Mouse (Mus musculus) liver, adult 2 months (tissue): ENCODE data around the gene Ipmk. TPM values are rescaled to one million over a fixed set of nuclear protein-coding genes. Genes with fewer than 3 reads are reported as not detected.

Experiments
- DNase-seq: peaks from one replicate; pipeline ENCODE4 v3.0.0-alpha.2; 2011; ENCODE audit warnings: low read depth, low spot score; ENCODE audit errors: extremely low read depth
- H3K27ac ChIP-seq: fragments of 200-500 bp; replicated peaks from 2 replicates; pipeline ENCODE4 v1.5.1; 2012; ENCODE audit warnings: low read depth, mild to moderate bottlenecking, control low read depth, inconsistent platforms, low read length; ENCODE audit not compliant: insufficient read depth
- H3K27me3 ChIP-seq: fragments of 200-500 bp; 2 replicates; pipeline ENCODE4 v1.6.1; 2012; ENCODE audit warnings: mild to moderate bottlenecking, moderate library complexity, low read length, inconsistent platforms; ENCODE audit not compliant: control insufficient read depth, insufficient read depth
- H3K36me3 ChIP-seq: fragments of 200-500 bp; 2 replicates; pipeline ENCODE4 v1.6.1; 2012; ENCODE audit warnings: low read length, inconsistent platforms; ENCODE audit not compliant: control insufficient read depth, insufficient read depth
- H3K4me1 ChIP-seq: fragments of 200-500 bp; 2 replicates; pipeline ENCODE4 v1.6.1; 2011; ENCODE audit warnings: low read length; ENCODE audit not compliant: control insufficient read depth, insufficient read depth
- H3K4me3 ChIP-seq: fragments of 200-500 bp; 2 replicates; pipeline ENCODE4 v1.5.1; 2011; ENCODE audit warnings: low read depth, mild to moderate bottlenecking, control low read depth, low read length, moderate library complexity; ENCODE audit not compliant: insufficient read depth
- H3K79me2 ChIP-seq: fragments of 200-500 bp; 2 replicates; pipeline ENCODE4 v1.6.1; 2012; ENCODE audit warnings: inconsistent platforms, mild to moderate bottlenecking, low read length, moderate library complexity; ENCODE audit not compliant: control insufficient read depth, insufficient read depth
- H3K9ac ChIP-seq: fragments of 200-500 bp; 2 replicates; pipeline ENCODE4 v1.6.1; 2012; ENCODE audit warnings: low read depth, mild to moderate bottlenecking, control low read depth, inconsistent platforms, low read length
- CTCF ChIP-seq: fragments of 200-500 bp; IDR thresholded peaks from 2 replicates; pipeline ENCODE4 v1.5.1; 2011; ENCODE audit warnings: low read depth, low read length, control low read depth
- POLR2A ChIP-seq: fragments of 200-500 bp; IDR thresholded peaks from 2 replicates; pipeline ENCODE4 v1.6.1; 2011; ENCODE audit warnings: low read length, control low read depth; ENCODE audit not compliant: insufficient read depth; ENCODE audit errors: extremely low read depth
- WGBS: fragments of 180-500 bp; shearing (Covaris S2); methylation state at CpG from one replicate; pipeline ENCODE4 v1.1.7; 2018; 5-methylcytosine and 5-hydroxymethylcytosine counted together
- polyA plus RNA-seq: library from polyadenylated mRNA; depleted of rRNA; stranded (reverse); fragments of >200 nt; gene quantifications from 2 replicates; pipeline ENCODE4 v1.2.3, GENCODE M21; 2012
- total RNA-seq: library from RNA; depleted of rRNA; stranded (reverse); fragments of >200 nt; gene quantifications from 2 replicates; pipeline ENCODE4 v1.2.3, GENCODE M21; 2014

Gene Ipmk
- total and polyA plus RNA-seq, 2 experiments, result 11.6 to 46.2 TPM

DNA sequence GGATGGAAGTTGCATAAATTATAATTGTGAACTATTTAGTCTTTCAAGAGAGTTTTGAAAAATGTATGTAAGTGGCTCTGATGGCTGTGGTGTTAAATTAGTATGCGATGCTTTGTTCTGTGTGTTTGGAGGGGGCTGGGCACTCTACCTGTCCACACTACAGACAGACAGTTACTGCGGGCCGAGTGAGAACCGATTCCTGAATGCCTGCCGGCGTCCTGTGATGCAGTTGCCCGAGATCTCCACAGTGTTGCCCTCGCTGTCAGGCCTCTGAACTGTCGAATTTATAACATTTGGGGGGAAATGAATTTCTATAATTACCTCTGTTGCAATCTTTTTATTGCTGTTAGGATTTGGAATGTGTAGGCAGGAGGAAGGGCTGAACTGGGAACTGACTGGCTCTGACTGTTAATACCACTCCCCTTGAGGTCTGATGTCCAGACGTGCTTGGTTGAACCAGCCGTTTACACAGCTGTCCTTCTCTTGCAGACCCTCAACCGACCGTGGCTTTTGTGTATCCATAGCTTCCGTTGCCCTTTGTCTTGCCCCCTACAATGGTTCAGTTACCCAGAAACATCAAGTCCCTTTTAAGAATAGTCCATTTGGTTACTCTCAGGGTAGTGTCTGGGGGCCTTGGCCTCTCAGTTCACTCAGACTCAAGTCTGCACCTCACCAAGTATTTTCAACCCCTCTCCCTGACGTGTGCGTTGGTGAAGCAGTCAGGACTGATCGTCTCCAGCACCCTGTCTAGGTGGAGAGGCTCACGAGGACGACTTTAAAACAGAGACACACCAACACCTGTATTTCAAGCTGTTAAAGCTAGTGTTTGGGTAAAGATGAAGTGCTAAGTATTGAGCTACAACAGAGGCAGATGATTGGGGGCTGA is 36.8 kb downstream of the Ipmk start:
- no peaks in the 10 kb centered on the region for H3K79me2 ChIP-seq
- H3K27me3 ChIP-seq, result no peaks in the 10 kb centered on the region
- no peak overlapping the region for H3K27ac ChIP-seq
- peaks cover 9% of the 10 kb centered on the region; the same call in 1 of the 2 replicates for H3K36me3 ChIP-seq
- H3K4me3 ChIP-seq, result no peak overlapping the region
- no peak for DNase-seq
- peaks cover 22% of the 10 kb centered on the region for H3K4me1 ChIP-seq
- no peak for TF ChIP-seq POLR2A
- no peak for TF ChIP-seq CTCF
- WGBS, result 90% methylated on average over 19 of the region's 19 CpGs
- no peak overlapping the region for H3K9ac ChIP-seq

DNA sequence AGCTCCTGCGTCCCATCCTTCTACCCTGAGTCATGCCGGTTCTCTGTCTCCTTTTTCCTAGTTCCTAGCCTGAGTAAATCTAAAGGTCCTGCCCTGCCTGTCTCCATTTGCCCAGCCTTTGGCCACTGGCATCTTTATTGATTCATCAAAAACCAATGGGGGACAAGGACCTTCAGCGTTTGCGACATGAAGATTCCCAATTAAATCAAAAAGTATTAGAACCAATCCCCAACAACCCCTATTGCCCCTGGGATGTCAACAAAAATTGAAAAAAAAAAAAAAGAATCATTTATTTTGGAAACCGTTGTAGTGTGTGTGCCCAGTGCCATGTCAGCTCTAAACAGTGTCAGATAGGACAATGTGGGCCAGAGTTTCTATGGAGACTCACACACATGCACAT is 41.7 kb downstream of the Ipmk start:
- DNase-seq, result peak; percentile 93
- no peak overlapping the region for H3K9ac ChIP-seq
- H3K4me3 ChIP-seq, result no peak overlapping the region
- no peaks in the 10 kb centered on the region for H3K79me2 ChIP-seq
- H3K27me3 ChIP-seq, result no peaks in the 10 kb centered on the region
- TF ChIP-seq POLR2A, result no peak
- TF ChIP-seq CTCF, result no peak
- H3K4me1 ChIP-seq, result peaks cover 6% of the 10 kb centered on the region; the same call in 1 of the 2 replicates
- H3K27ac ChIP-seq, result peak overlapping the region; percentile 51
- no peaks in the 10 kb centered on the region for H3K36me3 ChIP-seq
- 18% methylated on average over 5 of the region's 5 CpGs for WGBS

DNA sequence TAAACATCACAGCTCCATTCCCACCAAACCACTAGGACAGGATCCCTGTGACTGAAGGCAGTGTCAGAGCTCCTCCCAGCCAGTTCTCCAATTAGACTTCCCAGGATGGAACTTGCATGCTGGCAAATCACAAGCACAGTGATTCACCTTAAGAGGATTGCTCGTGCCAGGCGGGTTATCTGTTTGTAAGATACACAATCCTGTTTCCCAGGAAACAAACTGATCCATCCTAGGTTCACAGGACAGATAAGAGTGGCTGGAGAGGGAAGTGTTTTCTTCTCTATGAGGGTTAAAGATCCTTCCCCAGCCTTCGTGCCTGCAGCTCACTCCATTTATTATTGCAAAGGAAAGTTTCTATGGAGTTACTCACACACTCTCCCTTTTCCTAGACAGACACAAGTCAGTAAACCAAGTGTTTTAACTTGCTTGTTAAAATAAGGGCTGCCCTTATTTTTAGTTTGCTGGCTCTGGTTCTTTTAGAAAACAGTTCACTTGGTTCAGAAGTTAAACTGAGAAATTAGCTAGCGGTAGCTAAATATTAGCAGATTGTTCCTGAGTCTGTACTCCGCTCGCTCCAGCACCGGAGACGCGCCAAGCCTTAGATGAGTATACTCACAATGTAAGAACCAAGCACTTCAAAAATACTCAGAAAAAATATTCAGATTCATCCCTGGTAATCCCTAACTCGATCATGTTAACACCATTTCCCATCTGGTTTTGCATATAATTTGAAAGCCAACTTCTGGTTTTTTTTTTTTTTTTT is 51.0 kb downstream of the Ipmk start:
- H3K9ac ChIP-seq, result no peak overlapping the region
- 38% methylated on average over 10 of the region's 10 CpGs for WGBS
- peak; percentile 58 for DNase-seq
- H3K4me3 ChIP-seq, result no peak overlapping the region
- H3K79me2 ChIP-seq, result no peaks in the 10 kb centered on the region
- no peaks in the 10 kb centered on the region for H3K4me1 ChIP-seq
- no peaks in the 10 kb centered on the region for H3K36me3 ChIP-seq
- no peak overlapping the region for H3K27ac ChIP-seq
- no peaks in the 10 kb centered on the region for H3K27me3 ChIP-seq
- TF ChIP-seq POLR2A (no peak), CTCF (no peak)

DNA sequence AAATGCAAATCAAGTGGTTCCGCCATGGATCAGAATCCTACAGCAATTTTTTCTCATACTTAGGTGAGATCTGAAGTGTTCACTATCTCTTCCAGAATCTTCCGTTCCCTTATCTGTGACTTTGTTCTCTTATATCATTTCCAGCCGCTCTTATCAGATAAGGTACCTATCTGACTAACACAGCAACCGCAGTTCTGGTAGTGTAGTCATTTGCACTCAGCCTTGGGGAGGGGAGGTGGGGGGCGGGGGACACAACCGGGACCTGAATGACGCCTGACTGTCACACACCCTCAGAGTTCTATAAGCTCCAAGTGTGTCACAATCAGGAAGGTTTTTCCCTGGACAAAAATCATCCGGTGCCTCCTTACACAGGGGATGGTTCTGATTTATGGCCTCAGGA is 51.8 kb downstream of the Ipmk start:
- no peak for DNase-seq
- H3K9ac ChIP-seq, result no peak overlapping the region
- TF ChIP-seq CTCF (no peak), POLR2A (no peak)
- H3K27me3 ChIP-seq, result no peaks in the 10 kb centered on the region
- no peaks in the 10 kb centered on the region for H3K4me1 ChIP-seq
- H3K4me3 ChIP-seq, result no peak overlapping the region
- no peak overlapping the region for H3K27ac ChIP-seq
- 29% methylated on average over 8 of the region's 8 CpGs for WGBS
- no peaks in the 10 kb centered on the region for H3K36me3 ChIP-seq
- no peaks in the 10 kb centered on the region for H3K79me2 ChIP-seq

DNA sequence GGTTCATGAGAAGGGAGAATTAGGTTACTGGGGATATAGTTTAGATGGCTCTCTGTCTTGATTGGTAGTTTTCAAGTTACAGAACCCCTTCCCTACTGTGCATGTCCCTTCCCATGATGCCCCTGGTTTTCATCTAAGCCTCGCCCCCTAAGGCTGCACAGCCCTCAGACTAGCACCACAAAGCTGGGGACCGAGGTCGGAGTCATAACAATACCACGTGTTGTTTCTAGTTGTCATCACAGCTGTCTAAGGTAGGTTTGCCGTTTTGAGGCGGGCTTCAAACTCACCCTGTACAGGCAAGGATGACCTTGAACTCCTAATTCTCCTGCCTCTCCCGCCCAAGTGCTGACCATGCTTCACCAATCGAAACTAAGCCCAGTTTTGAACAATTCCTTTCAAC is 52.4 kb downstream of the Ipmk start:
- H3K27ac ChIP-seq, result no peak overlapping the region
- no peaks in the 10 kb centered on the region for H3K4me1 ChIP-seq
- DNase-seq, result no peak
- H3K79me2 ChIP-seq, result no peaks in the 10 kb centered on the region
- H3K36me3 ChIP-seq, result no peaks in the 10 kb centered on the region
- H3K27me3 ChIP-seq, result no peaks in the 10 kb centered on the region
- WGBS, result 67% methylated on average over 8 of the region's 8 CpGs
- no peak overlapping the region for H3K9ac ChIP-seq
- TF ChIP-seq CTCF (no peak), POLR2A (no peak)
- no peak overlapping the region for H3K4me3 ChIP-seq
